Mouse (Mus musculus): ENCODE measurements around the gene Mlh3. TPM values are rescaled to one million over a fixed set of nuclear protein-coding genes. Genes with fewer than 3 reads are reported as not detected.

Gene Mlh3
- polyA plus RNA-seq, 1 experiment, result 0.82 TPM

DNA sequence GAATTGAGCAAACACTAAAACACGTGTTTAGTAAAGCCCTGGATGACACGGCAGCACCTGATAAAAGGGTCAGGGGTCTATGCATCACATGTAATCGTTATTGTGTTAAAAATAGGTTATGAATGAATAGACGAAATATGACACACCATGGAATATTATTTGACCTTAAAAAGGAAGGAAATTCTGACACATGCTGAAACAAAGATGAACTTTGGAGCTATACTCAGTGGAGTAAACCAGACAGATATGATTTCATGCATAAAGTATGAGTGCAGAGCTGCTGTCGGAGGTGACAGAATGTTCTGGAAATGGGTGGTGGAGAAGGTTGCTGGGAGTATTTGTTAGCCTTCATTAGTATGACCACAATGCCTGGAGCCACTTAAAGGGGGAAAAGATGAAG is 66.7 kb downstream of the Mlh3 start:
- no peak for TF ChIP-seq MAX (IDR thresholded peaks at IDR 0.05)
- TF ChIP-seq USF1 (IDR thresholded peaks at IDR 0.05; ENCODE audit: low read depth), result no peak
- no peak for TF ChIP-seq MYOG (IDR thresholded peaks at IDR 0.05; ENCODE audit: control insufficient read depth, extremely low read depth, insufficient read length)
- no peak for TF ChIP-seq MYOD1 (IDR thresholded peaks at IDR 0.05; ENCODE audit: control insufficient read depth, insufficient read length, low read depth)
- TF ChIP-seq CTCF (IDR thresholded peaks at IDR 0.05; ENCODE audit: control insufficient read depth, insufficient read depth, insufficient read length), result no peak
- TF ChIP-seq CEBPB (IDR thresholded peaks at IDR 0.05; ENCODE audit: low read depth), result no peak
- no peak for TF ChIP-seq FOSL1 (IDR thresholded peaks at IDR 0.05; ENCODE audit: insufficient read depth, low read length, poor library complexity, severe bottlenecking)
- H3K36me3 ChIP-seq (ENCODE audit: control insufficient read depth, insufficient read depth), result no peaks in the 10 kb centered on the region
- no peaks in the 10 kb centered on the region for H3K79me2 ChIP-seq (ENCODE audit: control insufficient read depth, insufficient read depth)
- no peak overlapping the region for H3K4me3 ChIP-seq (ENCODE audit: insufficient read depth, poor library complexity, severe bottlenecking)
- no peaks in the 10 kb centered on the region for H3K27me3 ChIP-seq (ENCODE audit: control insufficient read depth, insufficient read depth, insufficient read length)
- H3K79me3 ChIP-seq (ENCODE audit: low read depth), result no peaks in the 10 kb centered on the region
- no peak overlapping the region for H3ac ChIP-seq (ENCODE audit: control insufficient read depth, insufficient read length, low read depth)

- no peaks in the 10 kb centered on the region for H3K27me3 ChIP-seq (ENCODE audit: control insufficient read depth, insufficient read depth, insufficient read length)
- H3K79me2 ChIP-seq (ENCODE audit: control insufficient read depth, insufficient read depth), result no peaks in the 10 kb centered on the region
- H3K79me3 ChIP-seq (ENCODE audit: low read depth), result no peaks in the 10 kb centered on the region
- TF ChIP-seq MYOD1 (IDR thresholded peaks at IDR 0.05; ENCODE audit: control insufficient read depth, insufficient read length, low read depth), result no peak
- no peak for TF ChIP-seq CTCF (IDR thresholded peaks at IDR 0.05; ENCODE audit: control insufficient read depth, insufficient read depth, insufficient read length)
- no peak for TF ChIP-seq MYOG (IDR thresholded peaks at IDR 0.05; ENCODE audit: control insufficient read depth, extremely low read depth, insufficient read length)
- TF ChIP-seq MAX (IDR thresholded peaks at IDR 0.05), result no peak
- no peak for TF ChIP-seq FOSL1 (IDR thresholded peaks at IDR 0.05; ENCODE audit: insufficient read depth, low read length, poor library complexity, severe bottlenecking)
- no peak for TF ChIP-seq USF1 (IDR thresholded peaks at IDR 0.05; ENCODE audit: low read depth)
- no peak for TF ChIP-seq CEBPB (IDR thresholded peaks at IDR 0.05; ENCODE audit: low read depth)
- H3ac ChIP-seq (ENCODE audit: control insufficient read depth, insufficient read length, low read depth), result peak overlapping the region; percentile 15
- no peak overlapping the region for H3K4me3 ChIP-seq (ENCODE audit: insufficient read depth, poor library complexity, severe bottlenecking)
- no peaks in the 10 kb centered on the region for H3K36me3 ChIP-seq (ENCODE audit: control insufficient read depth, insufficient read depth)
These were observed 68.2 kb downstream of the Mlh3 start for GRCm38 (mm10) chr12:85202191-85202590.

DNA sequence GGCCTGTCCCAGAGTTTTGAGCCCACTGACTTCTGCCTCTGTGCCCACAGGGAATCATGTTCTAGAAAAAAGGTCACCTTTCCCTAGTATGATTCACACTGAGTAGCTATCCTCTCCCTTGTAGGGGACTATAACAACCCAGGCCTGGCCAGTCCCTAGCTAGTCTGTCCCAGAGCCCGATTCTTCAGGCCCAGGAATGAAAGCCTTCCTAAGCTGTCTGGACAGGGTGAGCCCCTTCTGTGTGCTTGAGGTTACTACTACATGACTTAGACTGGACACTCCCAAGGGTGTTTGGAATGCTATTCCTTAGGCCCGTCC is 68.6 kb downstream of the Mlh3 start:
- Histone ChIP-seq H3K4me3 (ENCODE audit: insufficient read depth, poor library complexity, severe bottlenecking) (no peak overlapping the region), H3K27me3 (ENCODE audit: control insufficient read depth, insufficient read depth, insufficient read length) (no peaks in the 10 kb centered on the region), H3K79me2 (ENCODE audit: control insufficient read depth, insufficient read depth) (no peaks in the 10 kb centered on the region), H3ac (ENCODE audit: control insufficient read depth, insufficient read length, low read depth) (peak overlapping the region; percentile 15), H3K79me3 (ENCODE audit: low read depth) (no peaks in the 10 kb centered on the region), H3K36me3 (ENCODE audit: control insufficient read depth, insufficient read depth) (no peaks in the 10 kb centered on the region)
- no peak for TF ChIP-seq CTCF (IDR thresholded peaks at IDR 0.05; ENCODE audit: control insufficient read depth, insufficient read depth, insufficient read length)
- TF ChIP-seq MYOG (IDR thresholded peaks at IDR 0.05; ENCODE audit: control insufficient read depth, extremely low read depth, insufficient read length), result no peak
- peak; percentile 44 for TF ChIP-seq MAX (IDR thresholded peaks at IDR 0.05)
- no peak for TF ChIP-seq USF1 (IDR thresholded peaks at IDR 0.05; ENCODE audit: low read depth)
- TF ChIP-seq FOSL1 (IDR thresholded peaks at IDR 0.05; ENCODE audit: insufficient read depth, low read length, poor library complexity, severe bottlenecking), result peak; percentile 47

DNA sequence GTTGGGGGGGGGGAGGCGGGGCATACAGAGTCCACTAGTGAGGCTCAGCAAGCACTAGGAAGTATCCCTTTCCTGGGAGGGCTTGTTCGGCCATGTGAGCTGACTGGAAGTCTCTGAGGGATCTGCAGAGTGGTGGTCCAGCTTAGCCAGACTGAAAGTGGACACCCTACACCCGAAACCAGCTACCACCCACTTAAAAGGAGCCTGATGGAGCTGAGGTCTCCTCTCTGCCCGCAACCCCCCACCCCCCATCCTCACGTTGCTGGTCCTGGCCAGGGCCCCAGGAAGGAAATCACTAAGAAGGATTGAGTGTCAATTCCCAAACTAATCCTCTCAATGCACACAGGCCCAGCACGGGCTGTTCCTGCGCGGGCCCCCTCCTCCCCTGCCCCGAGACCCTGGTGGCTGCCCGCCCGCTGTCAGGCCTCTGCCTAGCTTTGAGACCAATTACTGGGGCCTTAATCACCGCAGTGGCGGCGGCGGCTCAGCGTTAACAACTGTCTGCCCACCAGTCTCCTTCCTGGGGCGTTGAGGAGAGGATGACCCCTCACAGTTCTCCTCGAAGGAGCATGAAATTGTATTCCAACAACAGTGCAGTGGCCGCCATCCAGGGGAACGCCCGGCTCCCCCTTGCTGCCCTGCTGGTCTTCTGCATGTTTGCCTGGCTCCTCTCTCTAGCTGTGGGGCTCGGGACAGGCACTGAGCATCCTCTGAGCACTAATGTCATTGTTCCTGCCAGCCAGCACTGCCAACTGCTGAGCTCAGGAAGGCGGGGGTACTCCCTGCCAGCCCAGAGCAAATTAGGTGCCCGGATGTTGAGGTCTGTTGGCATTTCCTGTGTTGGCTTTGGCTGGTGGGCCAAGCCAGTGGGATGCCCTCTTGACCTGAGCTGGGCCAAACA is 69.2 kb downstream of the Mlh3 start:
- Histone ChIP-seq H3K4me3 (ENCODE audit: insufficient read depth, poor library complexity, severe bottlenecking) (no peak overlapping the region), H3K79me3 (ENCODE audit: low read depth) (no peaks in the 10 kb centered on the region), H3ac (ENCODE audit: control insufficient read depth, insufficient read length, low read depth) (peak overlapping the region; percentile 59), H3K36me3 (ENCODE audit: control insufficient read depth, insufficient read depth) (no peaks in the 10 kb centered on the region), H3K79me2 (ENCODE audit: control insufficient read depth, insufficient read depth) (no peaks in the 10 kb centered on the region), H3K27me3 (ENCODE audit: control insufficient read depth, insufficient read depth, insufficient read length) (no peaks in the 10 kb centered on the region)
- TF ChIP-seq MYOD1 (IDR thresholded peaks at IDR 0.05; ENCODE audit: control insufficient read depth, insufficient read length, low read depth), result peak; percentile 63
- TF ChIP-seq CEBPB (IDR thresholded peaks at IDR 0.05; ENCODE audit: low read depth), result no peak
- no peak for TF ChIP-seq FOSL1 (IDR thresholded peaks at IDR 0.05; ENCODE audit: insufficient read depth, low read length, poor library complexity, severe bottlenecking)
- TF ChIP-seq MYOG (IDR thresholded peaks at IDR 0.05; ENCODE audit: control insufficient read depth, extremely low read depth, insufficient read length), result no peak
- TF ChIP-seq MAX (IDR thresholded peaks at IDR 0.05), result no peak

- Histone ChIP-seq H3ac (ENCODE audit: control insufficient read depth, insufficient read length, low read depth) (no peak overlapping the region), H3K27me3 (ENCODE audit: control insufficient read depth, insufficient read depth, insufficient read length) (no peaks in the 10 kb centered on the region), H3K79me2 (ENCODE audit: control insufficient read depth, insufficient read depth) (no peaks in the 10 kb centered on the region), H3K79me3 (ENCODE audit: low read depth) (no peaks in the 10 kb centered on the region), H3K36me3 (ENCODE audit: control insufficient read depth, insufficient read depth) (no peaks in the 10 kb centered on the region), H3K4me3 (ENCODE audit: insufficient read depth, poor library complexity, severe bottlenecking) (no peak overlapping the region)
- TF ChIP-seq MAX (IDR thresholded peaks at IDR 0.05) (no peak), MYOG (IDR thresholded peaks at IDR 0.05; ENCODE audit: control insufficient read depth, extremely low read depth, insufficient read length) (no peak), CTCF (IDR thresholded peaks at IDR 0.05; ENCODE audit: control insufficient read depth, insufficient read depth, insufficient read length) (no peak), FOSL1 (IDR thresholded peaks at IDR 0.05; ENCODE audit: insufficient read depth, low read length, poor library complexity, severe bottlenecking) (no peak), USF1 (IDR thresholded peaks at IDR 0.05; ENCODE audit: low read depth) (no peak), MYOD1 (IDR thresholded peaks at IDR 0.05; ENCODE audit: control insufficient read depth, insufficient read length, low read depth) (no peak), CEBPB (IDR thresholded peaks at IDR 0.05; ENCODE audit: low read depth) (no peak)
These were observed 70.4 kb downstream of the Mlh3 start for GRCm38 (mm10) chr12:85199954-85200353.
